ENCODE assay signal across 8 mouse cellular contexts in genomic region chr3:96263558-96264403, GRCm38 (mm10). TPM values are rescaled to one million over a fixed set of nuclear protein-coding genes. Genes with fewer than 3 reads are reported as not detected.
DNase-seq lines count a peak whose midpoint lies in the region; ATAC-seq and TF ChIP-seq lines count a peak whose summit lies in the region.

No protein-coding gene starts in this region.

- no peaks in the 10 kb centered on the region for H3K36me3 ChIP-seq in forebrain, postnatal 0 days (ENCODE audit: insufficient read depth)
- no peaks in the 10 kb centered on the region for H3K36me3 ChIP-seq in intestine, embryonic 15.5 days
- no peaks in the 10 kb centered on the region for H3K36me3 ChIP-seq in liver, postnatal 0 days (replicated peaks; ENCODE audit: insufficient read depth, low read length)
- H3K36me3 ChIP-seq in neural tube, embryonic 15.5 days: no peaks in the 10 kb centered on the region

- peak overlapping the region; percentile 77 for H3K4me3 ChIP-seq in brown adipose tissue, adult 24 weeks (ENCODE audit: insufficient read depth, low read depth, low read length)
- H3K4me3 ChIP-seq in forebrain, postnatal 0 days (ENCODE audit: low read depth, low read length): peak overlapping the region; percentile 59
- peak overlapping the region; percentile 53 for H3K4me3 ChIP-seq in intestine, embryonic 15.5 days (replicated peaks)
- H3K4me3 ChIP-seq in liver, postnatal 0 days (ENCODE audit: low read depth, low read length): peak overlapping the region; percentile 70
- peak overlapping the region; percentile 66 for H3K4me3 ChIP-seq in neural tube, embryonic 15.5 days (replicated peaks)

- TF ChIP-seq EP300 in liver, postnatal 0 days (IDR thresholded peaks at IDR 0.05; ENCODE audit: low read depth): no peak

- no peaks in the 10 kb centered on the region for H3K27me3 ChIP-seq in forebrain, postnatal 0 days (ENCODE audit: insufficient read depth, low read length)
- H3K27me3 ChIP-seq in intestine, embryonic 15.5 days (replicated peaks): no peaks in the 10 kb centered on the region
- H3K27me3 ChIP-seq in liver, postnatal 0 days (ENCODE audit: insufficient read depth, low read length): no peaks in the 10 kb centered on the region
- no peaks in the 10 kb centered on the region for H3K27me3 ChIP-seq in neural tube, embryonic 15.5 days (replicated peaks)

- peaks cover 5% of the 10 kb centered on the region; the same call in 1 of the 2 replicates for H3K4me1 ChIP-seq in brown adipose tissue, adult 24 weeks (ENCODE audit: control insufficient read depth, insufficient read depth, insufficient read length, low read length)
- peaks cover 17% of the 10 kb centered on the region for H3K4me1 ChIP-seq in forebrain, postnatal 0 days (ENCODE audit: insufficient read depth)
- peaks cover 17% of the 10 kb centered on the region for H3K4me1 ChIP-seq in intestine, embryonic 15.5 days (replicated peaks)
- peaks cover 32% of the 10 kb centered on the region for H3K4me1 ChIP-seq in liver, postnatal 0 days (ENCODE audit: insufficient read depth)
- peaks cover 33% of the 10 kb centered on the region for H3K4me1 ChIP-seq in neural tube, embryonic 15.5 days

- peak overlapping the region; percentile 53 for H3K9ac ChIP-seq in forebrain, postnatal 0 days
- H3K9ac ChIP-seq in intestine, embryonic 15.5 days: peak overlapping the region; percentile 59
- peak overlapping the region; percentile 91 for H3K9ac ChIP-seq in liver, postnatal 0 days (replicated peaks)
- H3K9ac ChIP-seq in neural tube, embryonic 15.5 days (replicated peaks): peak overlapping the region; percentile 55

- 4% methylated on average over 27 of the region's 27 CpGs for WGBS in forebrain, postnatal 0 days
- WGBS in intestine, embryonic 15.5 days: 5% methylated on average over 27 of the region's 27 CpGs
- WGBS in liver, postnatal 0 days (ENCODE audit: insufficient replicate concordance): 4% methylated on average over 27 of the region's 27 CpGs
- WGBS in neural tube, embryonic 15.5 days: 4% methylated on average over 27 of the region's 27 CpGs

- H3K9me3 ChIP-seq in forebrain, postnatal 0 days (ENCODE audit: low read length): no peaks in the 10 kb centered on the region
- no peaks in the 10 kb centered on the region for H3K9me3 ChIP-seq in intestine, embryonic 15.5 days
- H3K9me3 ChIP-seq in liver, postnatal 0 days (ENCODE audit: low read length): no peaks in the 10 kb centered on the region
- no peaks in the 10 kb centered on the region for H3K9me3 ChIP-seq in neural tube, embryonic 15.5 days (replicated peaks)

- DNase-seq in retina, embryonic 14.5 days (ENCODE audit: low spot score): peak; percentile 19
- DNase-seq in retina, postnatal 1 day: no peak
- DNase-seq in forebrain, postnatal 0 days: peak; percentile 57
- peak; percentile 65 for DNase-seq in liver, postnatal 0 days
- no peak for DNase-seq in natural killer cell, adult 2 months (ENCODE audit: low spot score in 2 of 2)

- peak; percentile 22 for ATAC-seq in forebrain, postnatal 0 days
- ATAC-seq in intestine, embryonic 15.5 days: peak; percentile 45
- ATAC-seq in liver, postnatal 0 days: peak; percentile 40
- ATAC-seq in neural tube, embryonic 15.5 days (ENCODE audit: low FRiP score): peak; percentile 42; the same call in 1 of the 2 replicates

- TF ChIP-seq CTCF in forebrain, postnatal 0 days (IDR thresholded peaks at IDR 0.05; ENCODE audit: low read depth): no peak
- no peak for TF ChIP-seq CTCF in liver, postnatal 0 days (IDR thresholded peaks at IDR 0.05; ENCODE audit: low read depth)

- H3K27ac ChIP-seq in brown adipose tissue, adult 24 weeks (replicated peaks; ENCODE audit: low read depth, low read length): peak overlapping the region; percentile 97
- H3K27ac ChIP-seq in forebrain, postnatal 0 days (ENCODE audit: low read depth, low read length): peak overlapping the region; percentile 98
- H3K27ac ChIP-seq in intestine, embryonic 15.5 days: peak overlapping the region; percentile 94
- H3K27ac ChIP-seq in liver, postnatal 0 days (ENCODE audit: low read depth): peak overlapping the region; percentile 99
- peak overlapping the region; percentile 99 for H3K27ac ChIP-seq in neural tube, embryonic 15.5 days (replicated peaks)

- H3K4me2 ChIP-seq in forebrain, postnatal 0 days (ENCODE audit: low read depth): peak overlapping the region; percentile 73
- peak overlapping the region; percentile 72 for H3K4me2 ChIP-seq in intestine, embryonic 15.5 days (replicated peaks)
- H3K4me2 ChIP-seq in liver, postnatal 0 days (ENCODE audit: low read depth, low read length): peak overlapping the region; percentile 82
- H3K4me2 ChIP-seq in neural tube, embryonic 15.5 days: peak overlapping the region; percentile 73

RNA-seq across cellular contexts. Expression of gene Hist2h4, which starts 0.7 kb away (rescaled TPM):
- 0.83 and 1.6 TPM in 2 replicates for polyA plus RNA-seq in brown adipose tissue, adult 24 weeks (2012; ENCODE audit: insufficient read depth, insufficient read length, missing spikeins)
- total RNA-seq in forebrain, postnatal 0 days (2014; rRNA removed): 52.8 and 60.5 TPM in 2 replicates
- 3.5 and 5.1 TPM in 2 replicates for polyA plus RNA-seq in forebrain, postnatal 0 days (2015; fragmentation: Nextera tagmentation; extraction: Ambion mirVana)
- polyA plus RNA-seq in intestine, embryonic 15.5 days (2015; fragmentation: Nextera tagmentation; extraction: Ambion mirVana): 10.7 and 10.9 TPM in 2 replicates
- 40.3 and 56.7 TPM in 2 replicates for polyA plus RNA-seq in liver, postnatal 0 days (2015; fragmentation: Nextera tagmentation; extraction: Ambion mirVana)
- polyA plus RNA-seq in neural tube, embryonic 15.5 days (2015; fragmentation: Nextera tagmentation; extraction: Ambion mirVana): 4.9 and 5.1 TPM in 2 replicates

RNA-seq across cellular contexts. Expression of gene Hist2h3b, which starts 4.7 kb away (rescaled TPM):
- not detected in 2 replicates for polyA plus RNA-seq in brown adipose tissue, adult 24 weeks (2012; ENCODE audit: insufficient read depth, insufficient read length, missing spikeins)
- total RNA-seq in forebrain, postnatal 0 days (2014; rRNA removed): 400 and 545 TPM in 2 replicates
- 9.4 and 9.7 TPM in 2 replicates for polyA plus RNA-seq in forebrain, postnatal 0 days (2015; fragmentation: Nextera tagmentation; extraction: Ambion mirVana)
- 49.9 and 61.1 TPM in 2 replicates for polyA plus RNA-seq in intestine, embryonic 15.5 days (2015; fragmentation: Nextera tagmentation; extraction: Ambion mirVana)
- 56.1 and 84.5 TPM in 2 replicates for polyA plus RNA-seq in liver, postnatal 0 days (2015; fragmentation: Nextera tagmentation; extraction: Ambion mirVana)
- 9.4 and 16.0 TPM in 2 replicates for polyA plus RNA-seq in neural tube, embryonic 15.5 days (2015; fragmentation: Nextera tagmentation; extraction: Ambion mirVana)

RNA-seq across cellular contexts. Expression of gene Hist2h2bb, which starts 5.8 kb away (rescaled TPM):
- not detected in 2 replicates for polyA plus RNA-seq in brown adipose tissue, adult 24 weeks (2012; ENCODE audit: insufficient read depth, insufficient read length, missing spikeins)
- total RNA-seq in forebrain, postnatal 0 days (2014; rRNA removed): 181 and 278 TPM in 2 replicates
- 0.62 and 1.4 TPM in 2 replicates for polyA plus RNA-seq in forebrain, postnatal 0 days (2015; fragmentation: Nextera tagmentation; extraction: Ambion mirVana)
- 6.5 and 9.2 TPM in 2 replicates for polyA plus RNA-seq in intestine, embryonic 15.5 days (2015; fragmentation: Nextera tagmentation; extraction: Ambion mirVana)
- 9.4 and 11.0 TPM in 2 replicates for polyA plus RNA-seq in liver, postnatal 0 days (2015; fragmentation: Nextera tagmentation; extraction: Ambion mirVana)
- 0.61 and 3.0 TPM in 2 replicates for polyA plus RNA-seq in neural tube, embryonic 15.5 days (2015; fragmentation: Nextera tagmentation; extraction: Ambion mirVana)

RNA-seq across cellular contexts. Expression of gene Hist2h3c1, which starts 17.3 kb away (rescaled TPM):
- polyA plus RNA-seq in brown adipose tissue, adult 24 weeks (2012; ENCODE audit: insufficient read depth, insufficient read length, missing spikeins): not detected in 2 replicates
- not detected in 2 replicates for total RNA-seq in forebrain, postnatal 0 days (2014; rRNA removed)
- polyA plus RNA-seq in forebrain, postnatal 0 days (2015; fragmentation: Nextera tagmentation; extraction: Ambion mirVana): not detected in 2 replicates
- polyA plus RNA-seq in intestine, embryonic 15.5 days (2015; fragmentation: Nextera tagmentation; extraction: Ambion mirVana): 1.0 and 1.3 TPM in 2 replicates
- 0.78 and 1.5 TPM in 2 replicates for polyA plus RNA-seq in liver, postnatal 0 days (2015; fragmentation: Nextera tagmentation; extraction: Ambion mirVana)
- 0.14 and 0.65 TPM in 2 replicates for polyA plus RNA-seq in neural tube, embryonic 15.5 days (2015; fragmentation: Nextera tagmentation; extraction: Ambion mirVana)

RNA-seq across cellular contexts. Expression of gene Hist2h2aa1, which starts 18.5 kb away (rescaled TPM):
- polyA plus RNA-seq in brown adipose tissue, adult 24 weeks (2012; ENCODE audit: insufficient read depth, insufficient read length, missing spikeins): not detected in 2 replicates
- 906 and 1,412 TPM in 2 replicates for total RNA-seq in forebrain, postnatal 0 days (2014; rRNA removed)
- 14.2 and 23.3 TPM in 2 replicates for polyA plus RNA-seq in forebrain, postnatal 0 days (2015; fragmentation: Nextera tagmentation; extraction: Ambion mirVana)
- polyA plus RNA-seq in intestine, embryonic 15.5 days (2015; fragmentation: Nextera tagmentation; extraction: Ambion mirVana): 17.7 and 20.5 TPM in 2 replicates
- polyA plus RNA-seq in liver, postnatal 0 days (2015; fragmentation: Nextera tagmentation; extraction: Ambion mirVana): 107 and 123 TPM in 2 replicates
- polyA plus RNA-seq in neural tube, embryonic 15.5 days (2015; fragmentation: Nextera tagmentation; extraction: Ambion mirVana): 9.8 and 14.3 TPM in 2 replicates

Comparison
In these comparisons a context has a peak if more than half of its experiments do, and no peak if none do; other contexts are left out.
1. DNase-seq: peak in retina, embryonic 14.5 days (single experiment), forebrain, postnatal 0 days (single experiment) and liver, postnatal 0 days (single experiment); none in retina, postnatal 1 day (single experiment) and natural killer cell, adult 2 months (0 of 2).
2. Peak in every context shown above with its lines, with median percentiles within 50 percentile points of each other: H3K27ac ChIP-seq, H3K4me3 ChIP-seq, ATAC-seq, H3K4me2 ChIP-seq and H3K9ac ChIP-seq.